In genomic region chr6:21985732-21986540, GRCm38 (mm10) we compare ENCODE assay signal across 8 mouse cellular contexts. TPM values are rescaled to one million over a fixed set of nuclear protein-coding genes. Genes with fewer than 3 reads are reported as not detected.
DNase-seq lines count a peak whose midpoint lies in the region; ATAC-seq and TF ChIP-seq lines count a peak whose summit lies in the region.

TSS of gene Cped1 (plus strand) at chr6:21985916.

- H3K9me3 ChIP-seq in ES-Bruce4 (replicated peaks; ENCODE audit: control insufficient read depth, insufficient read depth, low read length, poor library complexity, severe bottlenecking) = no peaks in the 10 kb centered on the region
- no peaks in the 10 kb centered on the region for H3K9me3 ChIP-seq in forebrain, embryonic 14.5 days (replicated peaks; ENCODE audit: control insufficient read depth, low read length)
- no peaks in the 10 kb centered on the region for H3K9me3 ChIP-seq in limb, embryonic 12.5 days
- H3K9me3 ChIP-seq in midbrain, embryonic 12.5 days = no peaks in the 10 kb centered on the region

- TF ChIP-seq POLR2A in ES-Bruce4 (IDR thresholded peaks at IDR 0.05; ENCODE audit: insufficient read depth, low read length) = no peak
- 0 out of 2 replicates have a peak, but pooled peaks have one; percentile 14 for TF ChIP-seq POLR2A in bone marrow, adult 2 months (IDR thresholded peaks at IDR 0.05; ENCODE audit: borderline replicate concordance, control insufficient read depth, low read depth, low read length)

- under 1% methylated on average over 38 of the region's 38 CpGs for WGBS in bone marrow, adult 2 months
- WGBS in forebrain, embryonic 14.5 days = under 1% methylated on average over 38 of the region's 38 CpGs
- under 1% methylated on average over 38 of the region's 38 CpGs for WGBS in limb, embryonic 12.5 days
- WGBS in midbrain, embryonic 12.5 days = 1% methylated on average over 38 of the region's 38 CpGs

- H3K4me2 ChIP-seq in forebrain, embryonic 14.5 days (ENCODE audit: low read length) = peak within 1 kb of the TSS; percentile 89
- peak within 1 kb of the TSS; percentile 76 for H3K4me2 ChIP-seq in limb, embryonic 12.5 days
- H3K4me2 ChIP-seq in midbrain, embryonic 12.5 days (replicated peaks) = peak within 1 kb of the TSS; percentile 92

- peak; percentile 77 for ATAC-seq in forebrain, embryonic 14.5 days
- ATAC-seq in limb, embryonic 12.5 days (ENCODE audit: insufficient number of reproducible peaks, insufficient read depth, low FRiP score, low TSS enrichment, low read depth) = peak; percentile 54
- ATAC-seq in midbrain, embryonic 12.5 days (ENCODE audit: low FRiP score, low read depth) = peak; percentile 78

- peak; percentile 60 for DNase-seq in forebrain, embryonic 14.5 days (ENCODE audit: low spot score)
- peak; percentile 69 for DNase-seq in heart, postnatal 4 days
- peak; percentile 20 to 66 for DNase-seq in spleen, postnatal 4 days (ENCODE audit: low spot score in 2 of 2)
- no peak for DNase-seq in left cerebral cortex, postnatal 14 days (ENCODE audit: low spot score in 2 of 2)

- 0 out of 2 replicates have a peak within 1 kb of the TSS, but pooled peaks have one; percentile 4 for H3K9ac ChIP-seq in ES-Bruce4 (ENCODE audit: low read depth, poor library complexity, severe bottlenecking)
- H3K9ac ChIP-seq in forebrain, embryonic 14.5 days (ENCODE audit: low read length) = peak within 1 kb of the TSS; percentile 26; the same call in 1 of the 2 replicates
- H3K9ac ChIP-seq in limb, embryonic 12.5 days (replicated peaks) = peak within 1 kb of the TSS; percentile 77
- H3K9ac ChIP-seq in midbrain, embryonic 12.5 days (replicated peaks) = peak within 1 kb of the TSS; percentile 41; the same call in 1 of the 2 replicates

- peak within 1 kb of the TSS; percentile 50 for H3K4me3 ChIP-seq in ES-Bruce4 (ENCODE audit: low read depth, low read length)
- H3K4me3 ChIP-seq in bone marrow, adult 2 months (replicated peaks; ENCODE audit: control insufficient read depth, low read depth, low read length) = peak within 1 kb of the TSS; percentile 58
- H3K4me3 ChIP-seq in forebrain, embryonic 14.5 days (ENCODE audit: low read depth, low read length) = peak within 1 kb of the TSS; percentile 40
- peak within 1 kb of the TSS; percentile 59 for H3K4me3 ChIP-seq in limb, embryonic 12.5 days (replicated peaks)
- peak within 1 kb of the TSS; percentile 48 for H3K4me3 ChIP-seq in midbrain, embryonic 12.5 days

- intact Hi-C loops in left cerebral cortex, postnatal 14 days (cut with DNase I) = loop anchor here (5.0 kb wide), 1 partner anchor 86 kb away; no protein-coding TSS in a partner anchor

- no peaks in the 10 kb centered on the region for H3K36me3 ChIP-seq in ES-Bruce4 (ENCODE audit: control insufficient read depth, insufficient read depth, low read length, poor library complexity, severe bottlenecking)
- H3K36me3 ChIP-seq in forebrain, embryonic 14.5 days (ENCODE audit: control insufficient read depth, insufficient read depth, low read length) = no peaks in the 10 kb centered on the region
- no peaks in the 10 kb centered on the region for H3K36me3 ChIP-seq in limb, embryonic 12.5 days
- no peaks in the 10 kb centered on the region for H3K36me3 ChIP-seq in midbrain, embryonic 12.5 days

- H3K27ac ChIP-seq in ES-Bruce4 (ENCODE audit: insufficient read depth, low read length) = no peak within 1 kb of the TSS
- H3K27ac ChIP-seq in bone marrow, adult 2 months (ENCODE audit: control insufficient read depth, insufficient read depth, low read depth, low read length, poor library complexity) = no peak within 1 kb of the TSS
- H3K27ac ChIP-seq in forebrain, embryonic 14.5 days (ENCODE audit: low read depth, low read length) = no peak within 1 kb of the TSS
- peak within 1 kb of the TSS; percentile 91 for H3K27ac ChIP-seq in limb, embryonic 12.5 days
- no peak within 1 kb of the TSS for H3K27ac ChIP-seq in midbrain, embryonic 12.5 days (replicated peaks)

- TF ChIP-seq CTCF in ES-Bruce4 (IDR thresholded peaks at IDR 0.05; ENCODE audit: low read depth, low read length) = no peak
- no peak for TF ChIP-seq CTCF in bone marrow, adult 2 months (IDR thresholded peaks at IDR 0.05; ENCODE audit: control insufficient read depth, insufficient read depth, low read length)

- no peak for TF ChIP-seq EP300 in ES-Bruce4 (IDR thresholded peaks at IDR 0.05; ENCODE audit: insufficient read depth, low read depth, low read length)

- H3K27me3 ChIP-seq in ES-Bruce4 (ENCODE audit: control insufficient read depth, insufficient read depth, low read length, poor library complexity, severe bottlenecking) = no peaks in the 10 kb centered on the region
- H3K27me3 ChIP-seq in forebrain, embryonic 14.5 days (replicated peaks; ENCODE audit: control insufficient read depth, insufficient read depth, low read length) = peaks cover 10% of the 10 kb centered on the region; the same call in 1 of the 2 replicates
- no peaks in the 10 kb centered on the region for H3K27me3 ChIP-seq in limb, embryonic 12.5 days
- H3K27me3 ChIP-seq in midbrain, embryonic 12.5 days = peaks cover 32% of the 10 kb centered on the region

- no peaks in the 10 kb centered on the region for H3K4me1 ChIP-seq in ES-Bruce4 (ENCODE audit: control insufficient read depth, insufficient read depth, low read length)
- no peaks in the 10 kb centered on the region; the same call in 1 of the 2 replicates for H3K4me1 ChIP-seq in bone marrow, adult 2 months (ENCODE audit: control insufficient read depth, insufficient read depth, low read length)
- H3K4me1 ChIP-seq in forebrain, embryonic 14.5 days (ENCODE audit: control insufficient read depth, insufficient read depth, low read length) = peaks cover 3% of the 10 kb centered on the region; the same call in 1 of the 2 replicates
- peaks cover 3% of the 10 kb centered on the region for H3K4me1 ChIP-seq in limb, embryonic 12.5 days (replicated peaks)
- H3K4me1 ChIP-seq in midbrain, embryonic 12.5 days = peaks cover 16% of the 10 kb centered on the region

RNA-seq across cellular contexts. Expression of gene Cped1, which starts in this region (rescaled TPM):
- 0.30 and 0.90 TPM in 2 replicates for polyA plus RNA-seq in ES-Bruce4 (2011; ENCODE audit: insufficient read depth, insufficient read length, low read depth, missing spikeins)
- 2.7 and 5.3 TPM in 2 replicates for polyA plus RNA-seq in bone marrow, adult 2 months (2011; ENCODE audit: insufficient read depth, insufficient read length, low replicate concordance, missing spikeins)
- 4.3 and 5.2 TPM in 2 replicates for polyA plus RNA-seq in forebrain, embryonic 14.5 days (2014; fragmentation: Nextera tagmentation; extraction: Ambion mirVana)
- total RNA-seq in heart, postnatal 4 days (2021) = 1 to 10 TPM; 7.2 to 9.9 TPM
- 62.3 and 67.7 TPM in 2 replicates for polyA plus RNA-seq in limb, embryonic 12.5 days (2016; fragmentation: Nextera tagmentation; extraction: Ambion mirVana)
- polyA plus RNA-seq in midbrain, embryonic 12.5 days (2016; fragmentation: Nextera tagmentation; extraction: Ambion mirVana) = 8.7 and 10.8 TPM in 2 replicates
- 1 to 10 TPM; 2.2 to 3.1 TPM for total RNA-seq in left cerebral cortex, postnatal 14 days (2021)

Comparison
In these comparisons a context has a peak if more than half of its experiments do, and no peak if none do; other contexts are left out.
1. H3K9ac ChIP-seq: peak in every context shown above with its lines; median percentile 77 in limb, embryonic 12.5 days; 41 in midbrain, embryonic 12.5 days; 26 in forebrain, embryonic 14.5 days; 4 in ES-Bruce4.
2. DNase-seq: peak in forebrain, embryonic 14.5 days (single experiment), heart, postnatal 4 days (single experiment) and spleen, postnatal 4 days (2 of 2); none in left cerebral cortex, postnatal 14 days (0 of 2).
3. Peak in every context shown above with its lines, with median percentiles within 50 percentile points of each other: H3K4me3 ChIP-seq, ATAC-seq and H3K4me2 ChIP-seq.